Mouse (Mus musculus) forelimb bud, embryonic 11.5 days (tissue): ENCODE results near the gene Lancl2.

Experiments used
- DNase-seq: peaks from one replicate; pipeline ENCODE4 v3.0.0-alpha.2; 2012; ENCODE audit warnings: low read depth, low spot score

Gene Lancl2

DNA sequence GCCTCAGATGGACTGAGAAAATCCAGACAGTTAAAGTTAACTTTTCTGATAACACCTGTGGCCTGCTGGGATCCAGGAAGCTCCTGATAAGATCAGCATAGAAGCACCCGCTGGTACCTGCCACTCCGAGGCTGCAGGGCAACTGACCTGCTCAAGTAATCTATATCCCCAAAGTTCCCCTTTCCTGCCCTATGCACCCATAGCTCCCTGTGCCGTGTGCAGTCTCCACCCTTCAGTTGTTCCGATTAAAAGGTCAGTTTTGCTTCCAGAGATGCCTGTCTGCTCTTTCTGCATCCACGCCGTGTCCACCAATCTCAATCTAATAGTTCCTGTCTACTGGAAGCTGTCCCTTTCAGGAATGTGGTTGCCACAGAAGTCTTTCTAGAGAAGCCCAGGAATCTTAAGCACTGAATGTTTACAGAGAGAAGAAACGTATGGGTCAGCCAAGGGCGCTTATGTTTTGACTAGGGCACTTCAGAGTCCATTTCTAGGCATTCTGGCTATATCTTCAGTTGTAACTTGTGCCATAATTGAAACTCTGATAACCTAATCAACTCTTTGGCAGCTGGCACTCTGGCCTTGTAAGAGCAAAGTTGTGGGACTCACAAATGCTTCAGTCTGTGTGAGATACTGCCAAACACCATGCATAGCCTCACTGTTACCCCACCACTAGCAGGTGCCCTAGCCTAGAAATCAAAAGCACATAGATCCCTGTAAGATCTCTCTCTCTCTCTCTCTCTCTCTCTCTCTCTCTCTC is 65.0 kb downstream of the Lancl2 start:
- DNase-seq: no peak

DNA sequence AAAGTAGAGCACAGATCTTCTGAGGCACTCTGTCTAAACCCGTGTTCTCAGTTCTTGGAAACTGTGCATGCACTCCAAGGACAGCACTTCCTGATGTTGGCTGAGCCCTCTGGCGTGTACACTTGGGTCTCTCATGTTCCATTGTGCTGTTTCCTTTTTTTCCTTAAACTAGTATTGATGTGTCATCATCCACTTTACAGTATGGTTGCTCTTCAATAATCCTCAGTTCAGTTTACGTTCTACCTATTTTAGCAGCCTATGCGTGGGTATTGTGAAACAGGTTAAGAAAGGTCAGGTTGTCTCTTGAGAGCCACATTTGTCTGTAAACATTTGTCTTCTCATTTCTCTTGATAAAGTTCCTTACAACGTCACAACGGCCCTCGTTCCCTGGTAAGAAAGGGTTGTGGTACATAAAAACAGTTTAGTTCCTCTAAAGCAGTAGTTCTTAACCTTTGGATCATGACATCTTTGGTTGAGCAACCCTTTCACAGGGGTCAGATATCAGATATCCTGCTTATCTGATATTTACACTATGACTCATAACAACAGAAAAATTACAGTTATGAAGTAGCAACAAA is 66.7 kb downstream of the Lancl2 start:
- DNase-seq: no peak

DNA sequence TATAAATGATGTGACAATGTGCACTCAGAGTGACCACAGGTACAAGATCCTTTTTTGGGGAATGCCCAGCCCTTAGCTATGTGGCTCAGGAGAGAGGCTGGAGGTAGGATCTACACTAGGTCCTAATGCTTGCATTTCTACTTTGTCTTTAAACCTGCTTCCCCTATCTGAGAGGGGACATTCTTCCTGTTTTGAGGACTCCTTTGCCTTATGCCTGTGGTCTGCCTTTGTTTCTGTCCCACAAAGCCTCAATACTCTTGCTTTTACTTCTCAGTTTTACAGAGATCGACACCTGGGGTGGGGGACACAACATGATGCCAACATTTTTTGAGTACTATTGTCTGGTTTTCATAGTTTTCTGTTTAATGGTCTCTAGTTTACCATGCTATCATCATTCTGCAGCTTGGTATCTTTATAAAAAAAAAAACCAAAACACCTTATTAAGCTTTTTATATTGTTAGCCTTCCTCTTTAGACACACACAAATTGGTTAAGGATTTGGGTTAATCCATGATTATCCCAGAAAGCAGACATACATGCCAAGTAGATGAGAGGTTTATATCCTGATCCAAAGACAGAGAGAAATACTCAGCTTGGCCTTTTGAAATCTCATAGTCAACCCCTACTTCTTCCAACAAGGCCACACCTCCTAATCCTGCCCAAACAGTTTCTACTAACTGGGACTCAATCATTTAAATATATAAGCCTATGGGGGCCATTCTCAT is 68.3 kb downstream of the Lancl2 start:
- DNase-seq: no peak

DNA sequence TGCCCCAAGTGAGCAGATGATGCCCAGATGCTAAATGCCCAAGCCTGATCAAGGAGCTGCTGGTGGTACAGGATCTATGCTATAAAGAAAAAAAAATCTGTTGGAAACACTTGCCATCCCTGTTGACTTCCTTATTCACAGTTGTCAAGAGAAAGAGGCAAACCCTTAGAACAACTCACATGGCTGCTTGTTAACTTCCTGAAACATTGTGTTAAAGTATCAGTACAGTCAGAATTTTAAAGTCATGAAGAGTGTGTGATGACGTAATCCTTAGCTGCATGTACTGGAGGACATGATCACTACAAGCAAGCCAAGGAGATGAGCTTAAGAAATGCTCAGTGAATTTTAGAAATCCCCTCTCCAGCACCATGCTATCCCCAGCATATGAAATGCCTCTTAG is 71.5 kb downstream of the Lancl2 start:
- no peak for DNase-seq

DNA sequence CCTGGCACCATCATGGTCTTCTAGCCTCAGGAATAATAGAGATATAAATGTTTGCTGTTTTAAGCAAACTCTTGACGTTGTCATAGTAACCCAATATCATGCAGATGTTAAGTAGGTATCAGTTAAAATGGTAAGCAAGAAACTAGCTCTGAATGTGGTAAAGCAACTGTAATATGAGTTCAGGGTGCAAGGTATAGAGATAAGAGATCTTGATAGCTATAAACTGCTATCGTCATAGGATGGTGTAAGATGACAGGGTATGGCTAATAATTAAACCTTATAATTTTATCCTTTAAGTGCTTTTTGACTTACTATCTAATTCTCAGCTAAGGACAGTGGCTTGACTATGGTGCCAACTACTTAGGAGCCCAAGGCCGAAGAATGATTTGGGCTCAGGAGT is 78.0 kb downstream of the Lancl2 start:
- no peak for DNase-seq

DNA sequence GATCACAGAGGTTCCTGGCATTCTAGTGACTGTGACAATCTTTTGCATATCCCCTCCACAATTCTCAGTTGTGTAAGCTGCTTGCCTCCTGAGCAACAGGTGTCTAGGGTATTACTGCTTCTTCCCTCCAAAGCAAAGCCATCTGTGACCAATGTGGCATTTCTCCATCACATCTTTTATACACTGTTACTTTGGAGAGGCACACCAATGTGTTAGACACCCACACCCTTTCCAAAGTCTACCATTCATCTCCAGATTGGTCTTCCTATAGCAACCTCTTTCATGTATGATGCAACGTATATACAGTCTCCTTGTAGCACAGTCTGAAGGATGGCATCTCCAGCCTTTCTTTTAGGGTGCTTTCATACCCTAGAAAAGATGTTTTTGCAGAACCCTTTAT is 80.3 kb downstream of the Lancl2 start:
- no peak for DNase-seq

DNA sequence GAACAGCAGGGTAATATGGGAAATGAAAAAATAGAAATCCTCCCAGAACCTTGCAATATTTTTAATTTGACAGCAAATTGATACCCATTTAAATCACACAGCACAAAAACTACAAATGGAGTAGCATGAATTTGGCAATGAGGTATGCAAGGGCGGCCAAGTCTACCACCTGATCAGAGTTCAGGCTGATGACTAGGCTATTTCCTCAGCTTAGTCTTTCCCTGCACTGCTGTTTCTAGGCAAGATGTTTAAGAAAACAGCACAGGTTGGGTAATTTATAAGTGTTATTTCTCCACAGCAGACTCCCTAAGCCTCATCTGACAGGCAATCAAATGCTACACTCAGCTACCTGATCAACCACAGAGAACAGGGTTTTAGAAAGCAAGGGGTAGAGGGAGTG is 81.9 kb downstream of the Lancl2 start:
- no peak for DNase-seq

DNA sequence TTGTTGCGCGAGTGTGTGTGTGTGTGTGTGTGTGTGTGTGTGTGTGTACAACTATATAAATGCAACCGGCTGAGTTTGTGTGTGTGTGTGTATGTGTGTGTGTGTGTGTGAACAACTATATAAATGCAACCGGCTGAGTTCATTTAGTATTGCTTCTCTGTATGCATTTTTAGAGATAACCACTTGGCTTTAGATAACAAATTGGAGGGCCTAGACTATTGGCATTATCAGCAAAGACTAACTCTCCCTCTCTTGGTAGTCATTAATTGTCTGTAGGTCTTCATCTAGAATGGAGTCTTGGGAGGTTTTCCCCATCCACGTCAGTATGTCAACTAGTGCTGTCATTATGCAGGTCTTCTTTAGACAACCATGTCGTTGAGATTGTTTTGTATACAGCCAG is 85.0 kb downstream of the Lancl2 start:
- no peak for DNase-seq
